Mouse (Mus musculus) spleen, postnatal 36 days (tissue): Measurements from ENCODE around the gene Lrrtm3.

ENCODE experiments used
- DNase-seq, 2 experiments: peaks; one replicate each; pipeline ENCODE4 v3.0.0; 2022; ENCODE audit warnings: low spot score in 2 of 2, mixed read lengths in 1 of 2

Gene Lrrtm3

DNA sequence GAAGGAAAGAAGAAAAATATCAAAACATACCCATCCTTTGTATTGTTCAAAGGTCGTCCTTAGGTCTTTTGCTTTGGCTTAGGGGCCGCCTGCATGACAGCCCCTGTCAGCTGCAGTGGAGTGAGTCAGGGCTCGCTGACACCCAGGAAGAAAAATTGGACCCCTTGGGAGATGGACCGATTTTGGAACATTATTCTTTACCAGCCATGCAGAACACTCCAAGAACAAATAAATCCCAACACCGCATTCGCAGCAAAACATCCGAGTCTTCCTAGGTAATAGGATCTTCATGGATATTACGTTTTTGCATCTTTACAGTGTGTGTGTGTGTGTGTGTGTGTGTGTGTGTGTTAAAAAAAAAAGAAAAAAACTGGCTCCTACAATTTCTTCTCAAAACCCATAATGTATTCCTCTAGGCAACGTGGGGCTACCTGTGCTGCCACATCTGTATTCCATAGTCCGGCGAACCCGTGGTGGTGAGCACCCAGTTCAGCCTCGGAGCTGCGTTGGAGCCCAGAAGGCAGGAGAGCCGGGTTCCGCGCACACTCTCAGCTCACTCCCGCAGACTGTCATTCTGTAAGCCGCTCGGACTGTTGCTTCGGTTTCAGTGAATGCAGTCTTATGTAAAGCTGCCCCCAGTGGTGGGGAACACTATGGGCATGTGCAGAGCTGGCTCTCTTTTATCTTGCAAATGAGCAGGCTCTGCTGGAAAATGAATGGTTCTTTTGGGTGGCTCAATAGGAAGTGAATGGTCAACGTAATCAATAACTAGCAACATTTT is at the start of gene Lrrtm3:
Gene Lrrtm3 (minus strand): TSS at position 598 of the 781 bp plus-strand sequence.
- no peak for DNase-seq

- no peak for DNase-seq
Observed at GRCm38 (mm10) chr10:64135481-64135880, 45.4 kb upstream of the Lrrtm3 start.

DNA sequence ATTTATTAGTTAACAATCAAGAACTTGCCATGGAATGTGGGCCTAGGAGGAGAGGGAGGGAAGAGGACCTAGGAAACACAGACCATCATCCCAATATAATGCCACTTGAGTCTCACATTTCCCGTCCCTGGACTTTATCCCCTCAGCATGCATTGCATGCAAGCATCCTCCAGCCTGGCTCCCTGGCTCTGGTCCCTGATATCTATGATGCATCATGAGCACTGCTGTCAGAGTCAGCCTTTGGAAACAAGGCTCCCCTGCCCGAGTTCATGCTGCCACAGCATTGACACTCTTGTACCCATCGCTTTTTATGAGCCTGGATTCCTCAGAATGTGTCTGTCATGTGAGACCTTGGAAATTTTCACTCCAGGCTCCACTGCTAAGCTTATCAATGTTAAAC is 43.4 kb upstream of the Lrrtm3 start:
- DNase-seq = no peak

DNA sequence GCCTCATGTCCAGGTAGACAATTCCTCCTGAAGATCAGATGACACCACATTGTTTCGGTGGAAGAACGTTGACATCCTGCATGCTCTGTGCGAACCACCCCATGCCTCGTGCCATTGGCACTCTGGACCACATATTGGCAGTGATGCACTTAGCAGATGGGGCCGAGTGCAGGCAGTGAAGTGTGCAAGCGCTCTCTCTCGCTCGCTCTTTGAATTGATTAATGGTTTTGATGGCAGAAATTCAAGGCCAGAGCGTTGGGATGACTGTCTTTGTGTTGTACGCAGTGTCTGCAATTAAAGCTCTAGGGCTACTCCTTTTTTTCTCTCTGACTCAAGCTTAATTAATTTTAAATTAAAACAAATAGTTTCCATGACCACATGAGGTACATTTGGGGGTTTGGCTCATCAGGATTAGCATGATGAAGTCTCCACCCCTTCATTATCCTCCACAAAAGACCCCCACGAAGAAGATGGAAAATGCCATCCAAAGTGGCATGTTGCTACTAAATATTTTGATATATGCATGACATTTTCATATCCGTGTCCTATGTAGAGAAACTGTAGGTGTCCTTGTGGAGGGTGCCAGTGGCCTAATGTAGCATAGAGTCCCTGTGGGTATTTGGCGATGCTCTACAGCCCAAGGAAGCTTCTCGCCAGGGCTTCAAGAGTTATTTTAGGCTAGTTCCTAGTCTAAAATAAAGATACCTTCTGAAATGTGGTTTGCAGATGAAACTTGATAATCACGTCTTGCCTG is 40.5 kb upstream of the Lrrtm3 start:
- DNase-seq = no peak

DNA sequence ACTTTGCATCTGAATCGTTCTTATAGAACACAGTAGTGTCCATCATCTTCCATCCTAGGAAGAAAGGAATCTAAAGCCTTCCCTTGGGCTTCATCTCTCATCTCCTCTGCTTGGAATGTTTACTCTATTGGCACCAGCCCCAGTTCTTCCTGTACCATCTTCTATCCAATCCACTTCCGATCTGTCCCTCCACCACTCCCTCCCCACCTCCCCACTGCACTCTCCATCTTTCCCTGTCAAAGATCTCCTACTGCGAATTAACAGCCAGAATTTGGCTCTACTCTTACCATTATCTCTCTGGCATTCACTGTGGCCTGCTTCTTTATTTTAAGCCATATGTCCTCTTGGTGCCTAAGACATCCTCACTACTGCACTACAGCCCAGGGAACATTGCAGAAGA is 28.8 kb upstream of the Lrrtm3 start:
- no peak for DNase-seq

- no peak for DNase-seq
Observed at GRCm38 (mm10) chr10:64115246-64115645, 25.2 kb upstream of the Lrrtm3 start.

DNA sequence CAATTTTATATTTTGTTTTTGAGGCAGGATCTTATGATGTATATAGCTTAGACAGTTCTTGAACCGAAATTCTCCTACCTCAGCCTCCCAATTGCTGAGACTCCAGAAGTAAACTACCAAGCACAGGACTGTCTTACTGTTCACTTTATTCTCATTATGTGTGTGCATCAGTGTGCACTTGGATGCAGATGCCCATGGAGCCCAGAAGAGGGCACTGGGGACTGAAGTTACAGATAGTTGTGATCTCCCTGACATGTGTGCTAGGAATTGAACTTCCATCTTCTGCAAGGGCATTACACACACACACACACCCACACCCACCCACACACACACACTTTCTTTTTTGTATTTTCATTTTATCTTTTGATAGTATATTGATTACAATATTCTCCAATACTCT is 6.5 kb upstream of the Lrrtm3 start:
- no peak for DNase-seq

DNA sequence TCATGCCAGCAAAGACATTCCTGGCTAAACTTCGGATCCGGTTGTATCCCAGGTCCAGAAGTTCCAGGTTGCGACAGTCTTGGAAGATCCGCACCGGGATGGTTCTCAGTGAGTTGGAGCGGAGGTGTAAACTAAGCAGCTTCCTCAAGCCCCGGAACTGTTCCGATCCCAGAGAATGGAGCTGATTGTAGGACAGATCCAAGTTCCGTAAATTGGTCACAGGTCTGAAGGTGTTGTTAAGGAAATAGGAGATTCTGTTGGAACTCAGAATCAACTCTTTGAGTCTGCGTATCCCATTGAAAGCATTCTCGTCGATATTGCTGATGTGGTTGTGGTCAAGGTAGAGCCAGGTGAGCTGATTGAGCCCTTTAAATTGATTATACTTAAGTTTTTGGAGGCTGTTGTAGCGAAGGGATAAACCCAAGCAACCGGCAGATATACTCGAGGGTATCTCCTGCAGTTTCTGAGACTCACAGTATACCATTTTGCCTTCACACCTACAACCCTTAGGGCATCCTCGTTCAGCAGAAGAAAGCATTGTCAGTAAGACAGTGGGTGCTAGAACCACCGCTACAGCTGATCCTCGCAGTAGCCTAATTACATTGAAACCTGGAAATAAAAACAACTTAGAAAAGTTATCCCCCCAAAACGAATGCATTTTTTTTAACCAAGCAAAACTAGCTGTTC is 1.2 kb downstream of the Lrrtm3 start:
- no peak for DNase-seq

- no peak for DNase-seq
Observed at GRCm38 (mm10) chr10:64087936-64088773, 1.9 kb downstream of the Lrrtm3 start.

- DNase-seq = no peak
Observed at GRCm38 (mm10) chr10:64087521-64087920, 2.6 kb downstream of the Lrrtm3 start.

DNA sequence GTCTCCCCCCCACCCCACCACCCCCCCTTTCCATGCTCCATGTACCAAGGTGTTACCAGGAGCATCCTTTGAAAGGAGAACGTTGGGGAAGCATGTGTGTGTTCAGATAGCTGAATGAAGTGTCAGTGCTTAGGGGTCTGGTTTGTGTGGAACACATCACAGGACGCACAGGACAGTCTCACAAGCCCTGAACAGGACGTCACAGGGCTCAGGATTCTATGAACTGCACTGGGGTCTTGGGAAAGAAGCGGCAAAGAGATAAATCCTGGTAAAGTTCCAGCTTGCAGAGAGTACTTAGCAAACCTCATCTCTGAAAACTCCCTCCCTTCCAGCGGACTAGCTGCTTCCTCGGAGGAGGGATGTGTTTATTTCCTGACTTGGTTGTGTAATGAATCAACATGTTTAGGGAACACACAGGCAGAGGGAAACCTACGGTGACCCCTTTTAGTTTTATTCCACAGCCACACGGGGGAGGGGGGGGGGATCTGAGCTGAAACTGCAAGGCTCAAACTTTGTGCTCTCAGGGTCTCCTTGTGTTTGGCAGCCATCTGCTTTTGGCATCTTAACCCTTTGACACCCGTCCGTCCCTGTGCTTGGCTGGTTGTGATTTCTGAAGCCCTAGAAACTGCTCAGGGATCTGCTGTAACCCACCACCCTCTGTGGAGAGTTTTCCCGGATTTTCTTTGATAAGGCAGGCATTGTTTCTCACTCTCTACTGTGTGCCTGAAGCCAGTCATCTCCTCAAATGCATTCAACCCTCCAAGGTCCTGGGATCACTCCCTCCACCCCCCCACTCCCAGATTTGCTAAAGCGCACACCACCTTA is 3.3 kb downstream of the Lrrtm3 start:
- DNase-seq = no peak

GRCm38 (mm10) chr10:64086183-64086566 is 3.9 kb downstream of the Lrrtm3 start:
- DNase-seq = no peak

DNA sequence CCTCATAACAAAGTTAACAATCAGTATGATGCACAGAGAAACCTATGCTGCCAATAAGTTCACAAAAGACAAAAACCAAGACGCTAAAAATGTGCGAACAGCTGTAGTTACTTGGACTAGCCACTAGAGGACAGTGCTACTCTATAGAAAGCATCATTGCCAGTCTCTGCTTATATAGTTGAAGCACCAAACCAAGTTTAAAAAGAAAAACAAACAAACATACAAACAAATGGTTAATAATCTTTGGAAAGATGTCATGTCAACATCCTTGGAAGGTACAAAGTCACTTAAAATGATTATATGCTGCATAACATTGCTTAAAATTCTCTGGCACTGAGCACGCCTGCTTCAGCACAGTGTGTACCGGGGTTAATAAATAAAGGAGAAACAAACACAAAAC is 5.6 kb downstream of the Lrrtm3 start:
- no peak for DNase-seq

- no peak for DNase-seq
Observed at GRCm38 (mm10) chr10:64083813-64084212, 6.3 kb downstream of the Lrrtm3 start.

DNA sequence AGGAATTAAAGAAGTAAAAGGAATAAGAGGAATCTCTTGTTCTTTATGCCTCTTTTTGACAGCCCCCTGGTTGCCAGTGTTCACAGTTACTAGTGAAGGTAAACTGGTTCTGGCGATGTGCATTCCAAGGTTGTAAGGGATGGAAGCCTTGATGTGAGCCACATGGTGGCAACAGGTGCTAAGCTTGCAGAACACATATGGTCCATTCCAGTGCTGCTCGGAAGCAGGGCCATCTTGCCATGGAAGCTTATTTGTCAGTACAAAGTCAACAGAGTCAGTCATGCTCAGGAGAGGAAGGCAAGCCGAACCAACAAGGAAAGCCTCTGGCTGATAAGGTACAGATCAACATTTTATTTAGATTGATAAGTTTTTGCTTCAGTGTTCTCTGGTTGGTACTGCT is 7.7 kb downstream of the Lrrtm3 start:
- no peak for DNase-seq

DNA sequence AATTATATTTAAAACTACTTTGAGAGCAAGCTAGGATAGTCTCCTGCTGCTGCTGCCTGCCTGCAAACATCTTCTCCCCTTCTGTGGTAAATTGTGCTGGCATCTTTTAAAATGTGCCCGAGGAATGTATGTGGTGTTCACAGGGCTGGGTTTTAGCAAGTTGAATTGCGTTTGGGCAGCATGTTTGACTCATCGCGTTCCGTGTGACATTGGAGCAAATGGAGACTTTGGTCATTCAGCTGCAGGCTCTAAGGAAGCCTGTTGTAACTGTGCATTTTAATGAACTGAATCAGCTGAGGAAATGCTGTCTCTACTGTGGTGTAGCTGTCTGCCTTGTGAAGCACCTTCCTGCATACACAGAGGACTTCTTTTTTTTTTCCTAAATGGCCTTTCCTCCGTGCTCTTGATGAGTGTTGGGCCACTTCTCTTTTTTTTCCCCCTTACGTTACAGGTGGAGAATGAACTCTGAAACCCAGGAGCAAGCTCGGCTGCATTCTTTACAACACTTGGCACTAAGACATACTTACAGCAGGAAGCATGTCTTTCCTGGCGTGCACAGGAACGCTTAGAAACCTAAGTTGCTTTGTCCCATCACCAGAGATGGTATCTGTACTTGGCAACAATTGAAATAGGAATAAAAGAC is 13.5 kb downstream of the Lrrtm3 start:
- no peak for DNase-seq

DNA sequence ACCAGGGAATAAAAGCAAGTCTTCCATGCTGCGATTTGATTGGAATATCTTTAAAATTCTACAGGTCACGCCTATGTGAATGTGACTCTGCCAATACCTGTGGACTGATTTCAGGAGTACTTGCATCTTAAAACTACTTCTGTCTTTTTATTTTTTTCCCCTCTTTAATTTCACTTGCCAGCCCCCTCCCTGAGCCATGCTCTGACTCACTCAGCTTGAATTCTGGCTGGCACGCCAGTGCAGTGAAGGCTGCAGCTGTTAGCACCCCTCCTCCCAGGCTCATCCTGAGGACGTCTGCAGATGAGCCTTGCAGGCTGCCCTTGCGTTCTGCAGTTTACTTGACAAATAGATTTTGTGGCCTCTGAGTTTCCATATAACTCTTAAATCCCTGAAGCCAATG is 14.1 kb downstream of the Lrrtm3 start:
- no peak for DNase-seq

GRCm38 (mm10) chr10:64063704-64064103 is 26.4 kb downstream of the Lrrtm3 start:
- DNase-seq = no peak

DNA sequence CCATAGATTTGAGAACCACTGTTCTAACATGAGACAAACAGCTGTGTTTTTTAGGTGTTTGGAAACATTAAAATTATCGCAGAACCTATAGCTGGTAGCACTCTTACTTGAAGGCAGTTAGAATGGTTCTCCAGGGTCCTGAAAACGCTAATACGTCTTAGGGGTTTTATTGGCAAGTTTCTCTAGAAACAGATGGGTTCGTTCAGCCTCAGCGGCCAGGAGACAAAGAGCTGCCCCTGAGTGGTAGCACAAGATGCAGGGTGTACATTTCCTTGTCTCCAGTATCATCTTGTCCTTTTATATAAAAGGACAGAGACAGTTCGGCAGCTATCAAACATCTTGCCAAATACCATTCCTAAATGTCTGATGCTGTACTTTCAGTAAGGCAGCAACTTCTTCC is 40.1 kb downstream of the Lrrtm3 start:
- no peak for DNase-seq

DNA sequence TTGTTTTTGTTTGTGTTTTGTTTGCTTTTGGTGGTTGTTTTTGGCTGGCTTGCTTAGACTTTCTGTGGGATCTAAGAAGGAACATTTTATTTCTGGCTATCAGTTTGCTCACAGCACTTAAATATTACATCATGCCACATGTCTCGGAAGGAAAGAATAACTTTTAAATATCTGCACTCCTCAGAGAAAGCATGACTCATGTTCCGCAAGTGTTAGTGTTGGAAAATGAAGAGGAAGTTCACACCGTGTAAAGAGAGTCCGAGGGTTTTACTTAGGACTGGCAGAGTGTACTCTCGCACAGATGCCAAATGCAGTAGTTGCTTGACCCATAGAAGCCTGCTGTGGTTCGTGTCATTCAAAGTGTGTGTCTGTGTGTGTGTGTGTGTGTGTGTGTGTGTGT is 40.9 kb downstream of the Lrrtm3 start:
- DNase-seq = no peak
